Mouse (Mus musculus): ENCODE measurements at regions not wholly inside any gene's neighbourhood (a gene's known extent, or its start where the extent isn't known, plus 50 kb on each side); places are given as distances from the start of the nearest gene placed in this dataset.

- Histone ChIP-seq H3K4me1 (ENCODE audit: control insufficient read depth in 1 of 2, insufficient read depth in 2 of 2, low read length in 2 of 2) (no peaks in the 10 kb centered on the region), H3K9ac (ENCODE audit: control insufficient read depth, low read depth, low read length, poor library complexity, severe bottlenecking) (no peak overlapping the region), H3K9me3 (replicated peaks; ENCODE audit: insufficient read depth, low read length) (no peaks in the 10 kb centered on the region), H3K27me3 (ENCODE audit: control insufficient read depth in 1 of 2, insufficient read depth in 2 of 2, low read length in 2 of 2) (no peaks in the 10 kb centered on the region), H3K36me3 (ENCODE audit: control insufficient read depth in 1 of 2, insufficient read depth in 2 of 2, low read length in 2 of 2) (no peaks in the 10 kb centered on the region), H3K79me2 (ENCODE audit: control insufficient read depth, insufficient read depth, low read length, poor library complexity) (no peaks in the 10 kb centered on the region), H3K4me3 (ENCODE audit: control insufficient read depth in 1 of 2, insufficient read depth in 1 of 2, low read depth in 2 of 2, low read length in 2 of 2) (no peak overlapping the region), H3K27ac (ENCODE audit: control insufficient read depth, low read depth, low read length) (no peak overlapping the region)
- DNase-seq (ENCODE audit: low read depth, low spot score): no peak
- TF ChIP-seq MAX (IDR thresholded peaks at IDR 0.05; ENCODE audit: low read length) (no peak), ELF1 (IDR thresholded peaks at IDR 0.05; ENCODE audit: low read depth, low read length) (no peak), E2F4 (IDR thresholded peaks at IDR 0.05; ENCODE audit: borderline replicate concordance, low read depth, low read length) (no peak), RAD21 (IDR thresholded peaks at IDR 0.05; ENCODE audit: low read depth, low read length) (no peak), CHD2 (IDR thresholded peaks at IDR 0.05; ENCODE audit: low read length) (no peak), SIN3A (IDR thresholded peaks at IDR 0.05; ENCODE audit: low read length) (no peak), ZKSCAN1 (IDR thresholded peaks at IDR 0.05; ENCODE audit: low read depth, low read length) (no peak), ETS1 (IDR thresholded peaks at IDR 0.05; ENCODE audit: low read depth, low read length) (no peak), USF1 (IDR thresholded peaks at IDR 0.05; ENCODE audit: low read depth, low read length) (no peak)
Observed at GRCm38 (mm10) chr1:64446492-64446891, 86.0 kb upstream of the Creb1 start.

- Histone ChIP-seq H3K4me1 (ENCODE audit: control insufficient read depth in 1 of 2, insufficient read depth in 2 of 2, low read length in 2 of 2) (no peaks in the 10 kb centered on the region), H3K36me3 (ENCODE audit: control insufficient read depth in 1 of 2, insufficient read depth in 2 of 2, low read length in 2 of 2) (no peaks in the 10 kb centered on the region), H3K9ac (ENCODE audit: control insufficient read depth, low read depth, low read length, poor library complexity, severe bottlenecking) (no peak overlapping the region), H3K27me3 (ENCODE audit: control insufficient read depth in 1 of 2, insufficient read depth in 2 of 2, low read length in 2 of 2) (no peaks in the 10 kb centered on the region; a peak in 1 of 4 replicates), H3K9me3 (replicated peaks; ENCODE audit: insufficient read depth, low read length) (no peaks in the 10 kb centered on the region), H3K4me3 (ENCODE audit: control insufficient read depth in 1 of 2, insufficient read depth in 1 of 2, low read depth in 2 of 2, low read length in 2 of 2) (no peak overlapping the region), H3K27ac (ENCODE audit: control insufficient read depth, low read depth, low read length) (no peak overlapping the region), H3K79me2 (ENCODE audit: control insufficient read depth, insufficient read depth, low read length, poor library complexity) (no peaks in the 10 kb centered on the region)
- TF ChIP-seq USF1 (IDR thresholded peaks at IDR 0.05; ENCODE audit: low read depth, low read length): no peak
- no peak for TF ChIP-seq NRF1 (IDR thresholded peaks at IDR 0.05; ENCODE audit: insufficient read depth, low read depth, low read length, poor library complexity, severe bottlenecking)
- no peak for TF ChIP-seq POLR2AphosphoS5 (IDR thresholded peaks at IDR 0.05; ENCODE audit: borderline replicate concordance, low read depth, low read length)
- peak; percentile 20; the same call in 1 of the 2 replicates for TF ChIP-seq SMC3 (IDR thresholded peaks at IDR 0.05; ENCODE audit: low read depth, low read length)
- DNase-seq (ENCODE audit: low read depth, low spot score): no peak
Observed at GRCm38 (mm10) chr1:64445919-64446318, 86.5 kb upstream of the Creb1 start.

GRCm38 (mm10) chr1:64443436-64443835, 89.0 kb upstream of the Creb1 start:
- Histone ChIP-seq H3K27me3 (ENCODE audit: control insufficient read depth in 1 of 2, insufficient read depth in 2 of 2, low read length in 2 of 2) (no peaks in the 10 kb centered on the region; a peak in 1 of 4 replicates), H3K9ac (ENCODE audit: control insufficient read depth, low read depth, low read length, poor library complexity, severe bottlenecking) (no peak overlapping the region), H3K36me3 (ENCODE audit: control insufficient read depth in 1 of 2, insufficient read depth in 2 of 2, low read length in 2 of 2) (no peaks in the 10 kb centered on the region), H3K27ac (ENCODE audit: control insufficient read depth, low read depth, low read length) (no peak overlapping the region), H3K4me3 (ENCODE audit: control insufficient read depth in 1 of 2, insufficient read depth in 1 of 2, low read depth in 2 of 2, low read length in 2 of 2) (no peak overlapping the region), H3K79me2 (ENCODE audit: control insufficient read depth, insufficient read depth, low read length, poor library complexity) (no peaks in the 10 kb centered on the region), H3K4me1 (ENCODE audit: control insufficient read depth in 1 of 2, insufficient read depth in 2 of 2, low read length in 2 of 2) (no peaks in the 10 kb centered on the region), H3K9me3 (replicated peaks; ENCODE audit: insufficient read depth, low read length) (no peaks in the 10 kb centered on the region)
- TF ChIP-seq KAT2A (conservative IDR thresholded peaks at IDR 0.05; ENCODE audit: low read depth, low read length) (no peak), UBTF (IDR thresholded peaks at IDR 0.05; ENCODE audit: borderline replicate concordance, insufficient read depth, low read depth, low read length) (no peak), GATA1 (IDR thresholded peaks at IDR 0.05; ENCODE audit: low read depth, low read length) (no peak), GABPA (IDR thresholded peaks at IDR 0.05; ENCODE audit: low read depth, low read length) (no peak)
- no peak for DNase-seq (ENCODE audit: low read depth, low spot score)
